ENCODE assay signal across 14 mouse cellular contexts in the genomic region with DNA sequence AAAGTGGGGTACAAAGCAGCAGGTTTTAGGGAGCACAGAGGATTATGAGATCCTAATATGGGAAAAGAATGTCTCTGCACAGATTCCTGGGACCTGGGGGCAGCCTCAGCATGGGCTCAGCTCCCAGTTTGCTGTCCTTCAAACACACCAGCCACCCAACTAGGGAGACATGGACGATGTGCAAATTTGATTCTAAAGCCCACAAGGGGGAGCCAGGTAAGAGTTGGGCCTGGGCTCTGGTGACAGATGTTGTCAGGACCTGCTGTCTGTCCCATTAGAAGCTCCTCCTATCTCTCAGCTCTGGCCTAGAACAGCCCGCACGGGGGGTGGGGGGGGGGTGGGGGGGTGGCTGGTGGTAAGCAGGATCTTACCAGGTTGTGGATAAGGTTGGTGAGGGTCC. TPM values are rescaled to one million over a fixed set of nuclear protein-coding genes. Genes with fewer than 3 reads are reported as not detected.
DNase-seq lines count a peak whose midpoint lies in the region; ATAC-seq and TF ChIP-seq lines count a peak whose summit lies in the region.
"Had no signal": no experiment of that assay in that cellular context is flagged by ENCODE, and none has a peak within 500 bp of the region (broad histone marks: within the 10 kb centered on the region; RNA-seq: fewer than 3 reads in every experiment).

No protein-coding gene starts in this region.

- H3K27ac ChIP-seq in heart, embryonic 13.5 days (replicated peaks) = peak overlapping the region; percentile 76

- TF ChIP-seq CTCF in G1E (IDR thresholded peaks at IDR 0.05; ENCODE audit: low read depth, low read length) = peak; percentile 13; the same call in 1 of the 2 replicates

- WGBS in heart, embryonic 13.5 days = 27% methylated on average over 3 of the region's 3 CpGs

- no peak for ATAC-seq in heart, embryonic 13.5 days (ENCODE audit: extremely low read depth, insufficient number of reproducible peaks, low FRiP score, low TSS enrichment)
- no peak for ATAC-seq in G1E (ENCODE audit: extremely low read depth, insufficient number of reproducible peaks, low FRiP score, poor library complexity, severe bottlenecking)
- ATAC-seq in activated CD4-positive, CD25-positive, alpha-beta regulatory T cell, adult 4 months = no peak
- ATAC-seq: midbrain, embryonic 16.5 days had no signal

- H3K27me3 ChIP-seq in heart, embryonic 13.5 days (replicated peaks) = no peaks in the 10 kb centered on the region
- H3K27me3 ChIP-seq in G1E (ENCODE audit: insufficient read depth, low read length) = no peaks in the 10 kb centered on the region

- peaks cover 41% of the 10 kb centered on the region for H3K36me3 ChIP-seq in heart, embryonic 13.5 days
- peaks cover 60% of the 10 kb centered on the region for H3K36me3 ChIP-seq in G1E (replicated peaks)

- 0 out of 2 replicates have a peak overlapping the region, but pooled peaks have one; percentile 73 for H3K4me3 ChIP-seq in heart, embryonic 13.5 days
- peak overlapping the region; percentile 67; the same call in 1 of the 2 replicates for H3K4me3 ChIP-seq in G1E (ENCODE audit: low read depth, low read length)

- H3K4me2 ChIP-seq in heart, embryonic 13.5 days = peak overlapping the region; percentile 94

- H3K4me1 ChIP-seq in heart, embryonic 13.5 days = peaks cover 82% of the 10 kb centered on the region
- peaks cover 90% of the 10 kb centered on the region for H3K4me1 ChIP-seq in G1E (ENCODE audit: insufficient read depth, low read depth, low read length)

- no peaks in the 10 kb centered on the region for H3K9me3 ChIP-seq in heart, embryonic 13.5 days
- H3K9me3 ChIP-seq in G1E (replicated peaks) = no peaks in the 10 kb centered on the region

- DNase-seq in heart, adult 8-10 months (ENCODE audit: low spot score) = no peak
- DNase-seq in 3T3-L1 (ENCODE audit: low read depth, low spot score) = peak; percentile 36
- DNase-seq in G1E (ENCODE audit: low spot score) = peak; percentile 63
- peak; percentile 72 for DNase-seq in liver
- no peak for DNase-seq in urinary bladder, adult 18-20 months (ENCODE audit: low spot score in 2 of 2)
- DNase-seq in left cerebral cortex, adult 8-10 months (ENCODE audit: low spot score in 2 of 2) = no peak

- H3K9ac ChIP-seq in heart, embryonic 13.5 days = peak overlapping the region; percentile 96; the same call in 1 of the 2 replicates

RNA-seq across cellular contexts. Expression of a gene that starts 3.6 kb away (rescaled TPM):
- polyA plus RNA-seq in heart, embryonic 13.5 days (2015; fragmentation: Nextera tagmentation; extraction: Ambion mirVana) = 63.4 and 76.8 TPM in 2 replicates
- total RNA-seq in heart, adult 8-10 months (2022) = 10 to 100 TPM; 39.7 to 46.4 (median 43.1) TPM
- total RNA-seq in G1E (2014; fragmentation: Nextera tagmentation) (11.0 and 22.0 TPM in 2 replicates), G1E (2017) (55.0 and 57.0 TPM in 2 replicates)
- 37.8 and 43.2 TPM in 2 replicates for polyA plus RNA-seq in G1E (2012)
- 10 to 100 TPM; 15.8 to 37.6 TPM for polyA plus RNA-seq in activated CD4-positive, CD25-positive, alpha-beta regulatory T cell, adult 4 months (2017; shearing (Covaris generic))
- 10 to 100 TPM; 43.6 to 47.0 (median 45.1) TPM for total RNA-seq in left cerebral cortex, adult 8-10 months (2022)

RNA-seq across cellular contexts. Expression of a gene that starts 14.5 kb away (rescaled TPM):
- polyA plus RNA-seq in heart, embryonic 13.5 days (2015; fragmentation: Nextera tagmentation; extraction: Ambion mirVana) = not detected in 2 replicates
- not detected for total RNA-seq in heart, adult 8-10 months (2022)
- not detected in 2 replicates for total RNA-seq in G1E (2014; fragmentation: Nextera tagmentation)
- total RNA-seq in G1E (2017) = not detected in 2 replicates
- polyA plus RNA-seq in G1E (2012) = not detected in 2 replicates
- polyA plus RNA-seq in activated CD4-positive, CD25-positive, alpha-beta regulatory T cell, adult 4 months (2017; shearing (Covaris generic)) = not detected
- total RNA-seq in left cerebral cortex, adult 8-10 months (2022) = not detected
- total RNA-seq: hematopoietic stem cell, adult 5-6 weeks had no signal
- polyA plus RNA-seq: brain, embryonic 14.5 days; embryonic facial prominence, embryonic 11.5 days; limb, embryonic 14.5 days; midbrain, embryonic 16.5 days; stomach, embryonic 14.5 days had no signal

RNA-seq across cellular contexts. Expression of a gene that starts 32.7 kb away (rescaled TPM):
- polyA plus RNA-seq in heart, embryonic 13.5 days (2015; fragmentation: Nextera tagmentation; extraction: Ambion mirVana) = 0.15 and 0.34 TPM in 2 replicates
- not detected for total RNA-seq in heart, adult 8-10 months (2022)
- total RNA-seq in G1E (2014; fragmentation: Nextera tagmentation) = 2.5 and 4.8 TPM in 2 replicates
- total RNA-seq in G1E (2017) = 3.3 and 4.6 TPM in 2 replicates
- polyA plus RNA-seq in G1E (2012) = 0.36 and 0.43 TPM in 2 replicates
- polyA plus RNA-seq in activated CD4-positive, CD25-positive, alpha-beta regulatory T cell, adult 4 months (2017; shearing (Covaris generic)) = 1 to 10 TPM; 4.2 to 7.1 TPM
- total RNA-seq in left cerebral cortex, adult 8-10 months (2022) = not detected
- total RNA-seq: hematopoietic stem cell, adult 5-6 weeks had no signal
- polyA plus RNA-seq: stomach, embryonic 14.5 days had no signal

RNA-seq across cellular contexts. Expression of a gene that starts 37.7 kb away (rescaled TPM):
- polyA plus RNA-seq in heart, embryonic 13.5 days (2015; fragmentation: Nextera tagmentation; extraction: Ambion mirVana) = 0.13 TPM in 1 of 2 replicates, not detected in the other
- 1 to 10 TPM in 2 of 4 experiments, under 1 TPM in 2; 0.47 to 1.3 (median 0.86) TPM for total RNA-seq in heart, adult 8-10 months (2022)
- total RNA-seq in G1E (2014; fragmentation: Nextera tagmentation) (not detected in 2 replicates), G1E (2017) (0.23 and 0.71 TPM in 2 replicates)
- 0.01 TPM in 1 of 2 replicates, not detected in the other for polyA plus RNA-seq in G1E (2012)
- 100 to 1,000 TPM in 1 of 2 experiments, 10 to 100 TPM in 1; 95.8 to 124 TPM for polyA plus RNA-seq in activated CD4-positive, CD25-positive, alpha-beta regulatory T cell, adult 4 months (2017; shearing (Covaris generic))
- under 1 TPM; 0.23 to 0.76 (median 0.52) TPM for total RNA-seq in left cerebral cortex, adult 8-10 months (2022)
- polyA plus RNA-seq: midbrain, embryonic 16.5 days had no signal

RNA-seq across cellular contexts. Expression of a gene that starts 41.9 kb away (rescaled TPM):
- polyA plus RNA-seq in heart, embryonic 13.5 days (2015; fragmentation: Nextera tagmentation; extraction: Ambion mirVana) = 0.28 and 0.55 TPM in 2 replicates
- 10 to 100 TPM in 1 of 4 experiments, 1 to 10 TPM in 3; 4.8 to 12.3 (median 7.9) TPM for total RNA-seq in heart, adult 8-10 months (2022)
- total RNA-seq in G1E (2014; fragmentation: Nextera tagmentation) (1.3 TPM in 1 of 2 replicates, not detected in the other), G1E (2017) (1.7 and 3.4 TPM in 2 replicates)
- polyA plus RNA-seq in G1E (2012) = not detected in 2 replicates
- polyA plus RNA-seq in activated CD4-positive, CD25-positive, alpha-beta regulatory T cell, adult 4 months (2017; shearing (Covaris generic)) = 1 to 10 TPM; 2.2 to 10.0 TPM
- total RNA-seq in left cerebral cortex, adult 8-10 months (2022) = 10 to 100 TPM; 11.8 to 14.5 (median 13.1) TPM

Comparison
In these comparisons a context has a peak if more than half of its experiments do, and no peak if none do; other contexts are left out.
1. DNase-seq: peak in 3T3-L1 (single experiment), G1E (single experiment) and liver (single experiment); none in heart, adult 8-10 months (single experiment), urinary bladder, adult 18-20 months (0 of 2) and left cerebral cortex, adult 8-10 months (0 of 2).